Mouse (Mus musculus): ENCODE data around the gene Phf24.

DNA sequence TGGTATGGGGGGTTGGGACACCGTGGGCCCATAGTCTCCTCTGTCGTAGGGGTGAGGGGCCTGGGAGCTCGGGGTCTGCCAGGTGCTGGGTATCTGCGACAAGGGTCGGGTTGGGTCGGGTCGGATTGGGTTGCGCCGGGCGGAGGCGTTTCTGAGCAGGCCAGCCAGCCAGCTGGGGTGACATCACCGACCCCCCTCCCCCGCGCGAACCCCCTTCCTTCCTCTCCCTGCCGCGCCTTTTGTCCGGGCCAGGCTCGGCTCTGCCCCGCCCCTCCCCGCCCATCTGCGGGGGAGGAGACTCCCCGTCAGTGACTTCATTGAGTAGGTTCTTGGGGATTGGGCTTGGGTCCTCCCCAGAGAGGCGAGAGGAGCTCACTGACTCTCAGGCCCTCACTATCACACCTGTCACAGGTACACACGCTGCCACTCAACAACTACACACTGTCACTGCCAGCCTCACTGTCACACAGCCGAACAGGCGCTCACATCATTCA is 33.7 kb downstream of the Phf24 start:
- TF ChIP-seq CTCF (IDR thresholded peaks at IDR 0.05; ENCODE audit: extremely low read depth, insufficient read depth, insufficient read length, insufficient replicate concordance) (no peak), POLR2A (IDR thresholded peaks at IDR 0.05; ENCODE audit: low read depth, low read length) (no peak)
